Mouse (Mus musculus) adrenal gland, adult (tissue): ENCODE measurements around the gene Flt4.
"Not testable (repeated sequence)": the region's sequence is repeated elsewhere in the genome, so short reads cannot be mapped to it uniquely, and the experiment has no call there.

Experiments
- DNase-seq, 2 experiments: peaks; one replicate each; pipeline ENCODE4 v3.0.0; 2022 to 2023; ENCODE audit warnings: low spot score in 1 of 2; ENCODE audit not compliant: inconsistent age in 2 of 2

Flt4 gene

GRCm38 (mm10) chr11:49608938-49609867, at the start of gene Flt4:
Gene Flt4 (plus strand): TSS chr11:49609263.
- peak; percentile 63 to 85 for DNase-seq

- DNase-seq = not testable (repeated sequence)
Measured at GRCm38 (mm10) chr11:49575054-49575453, 34.0 kb upstream of the Flt4 start.

- not testable (repeated sequence) for DNase-seq
Measured at GRCm38 (mm10) chr11:49580452-49580851, 28.6 kb upstream of the Flt4 start.

- no peak for DNase-seq
Measured at GRCm38 (mm10) chr11:49590213-49590612, 18.9 kb upstream of the Flt4 start.

GRCm38 (mm10) chr11:49597149-49597548, 11.9 kb upstream of the Flt4 start:
- DNase-seq = peak in 1 of 2 experiments; percentile 49

GRCm38 (mm10) chr11:49608306-49608705, 757 bp upstream of the Flt4 start:
- DNase-seq = not testable (repeated sequence)

GRCm38 (mm10) chr11:49609868-49610824, 1.1 kb downstream of the Flt4 start:
- peak; percentile 58 to 78 for DNase-seq

- not testable (repeated sequence) for DNase-seq
Measured at GRCm38 (mm10) chr11:49611349-49611748, 2.3 kb downstream of the Flt4 start.

- DNase-seq = no peak
Measured at GRCm38 (mm10) chr11:49612154-49612553, 3.1 kb downstream of the Flt4 start.

GRCm38 (mm10) chr11:49613349-49613748, 4.3 kb downstream of the Flt4 start:
- DNase-seq = peak; percentile 69 to 79

GRCm38 (mm10) chr11:49615856-49616725, 7.0 kb downstream of the Flt4 start:
- no peak for DNase-seq

- no peak for DNase-seq
Measured at GRCm38 (mm10) chr11:49618476-49618875, 9.4 kb downstream of the Flt4 start.

GRCm38 (mm10) chr11:49621953-49622352, 12.9 kb downstream of the Flt4 start:
- no peak for DNase-seq

GRCm38 (mm10) chr11:49624156-49624555, 15.1 kb downstream of the Flt4 start:
- DNase-seq = no peak

GRCm38 (mm10) chr11:49625863-49626262, 16.8 kb downstream of the Flt4 start:
- no peak for DNase-seq

- no peak for DNase-seq
Measured at GRCm38 (mm10) chr11:49626748-49627147, 17.7 kb downstream of the Flt4 start.

GRCm38 (mm10) chr11:49631154-49631553, 22.1 kb downstream of the Flt4 start:
- DNase-seq = peak in 1 of 2 experiments; percentile 57

- peak; percentile 40 to 63 for DNase-seq
Measured at GRCm38 (mm10) chr11:49632256-49632655, 23.2 kb downstream of the Flt4 start.

GRCm38 (mm10) chr11:49634101-49634500, 25.0 kb downstream of the Flt4 start:
- no peak for DNase-seq

- DNase-seq = no peak
Measured at GRCm38 (mm10) chr11:49635671-49636070, 26.6 kb downstream of the Flt4 start.
